Mouse (Mus musculus) lung, postnatal 10 days (tissue): ENCODE measurements around the gene Fmr1.
"Not testable (repeated sequence)": the region's sequence is repeated elsewhere in the genome, so short reads cannot be mapped to it uniquely, and the experiment has no call there.

Source experiments
- DNase-seq: peaks from one replicate; pipeline ENCODE4 v3.0.0; 2021

Gene Fmr1

DNA sequence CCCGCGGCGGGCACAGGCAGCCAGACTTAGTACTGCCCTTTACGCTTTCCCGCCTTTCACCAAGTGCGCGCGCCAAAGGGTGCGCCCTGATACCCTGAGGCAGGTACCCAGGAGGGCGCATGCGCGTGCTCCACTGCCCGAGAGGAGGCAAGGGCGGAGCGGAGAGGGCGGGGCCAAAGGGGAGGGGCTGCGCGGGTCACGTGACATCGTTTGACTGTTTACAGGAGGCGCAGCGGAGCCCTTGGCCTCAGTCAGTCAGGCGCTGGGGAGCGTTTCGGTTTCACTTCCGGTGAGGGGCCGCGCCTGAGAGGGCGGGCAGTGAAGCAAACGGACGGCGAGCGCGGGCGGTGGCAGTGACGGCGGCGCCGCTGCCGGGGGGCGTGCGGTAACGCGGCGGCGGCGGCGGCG lies at the start of gene Fmr1:
Gene Fmr1 (plus strand): TSS at position 209 of the 408 bp plus-strand sequence.
- DNase-seq: peak; percentile 98

DNA sequence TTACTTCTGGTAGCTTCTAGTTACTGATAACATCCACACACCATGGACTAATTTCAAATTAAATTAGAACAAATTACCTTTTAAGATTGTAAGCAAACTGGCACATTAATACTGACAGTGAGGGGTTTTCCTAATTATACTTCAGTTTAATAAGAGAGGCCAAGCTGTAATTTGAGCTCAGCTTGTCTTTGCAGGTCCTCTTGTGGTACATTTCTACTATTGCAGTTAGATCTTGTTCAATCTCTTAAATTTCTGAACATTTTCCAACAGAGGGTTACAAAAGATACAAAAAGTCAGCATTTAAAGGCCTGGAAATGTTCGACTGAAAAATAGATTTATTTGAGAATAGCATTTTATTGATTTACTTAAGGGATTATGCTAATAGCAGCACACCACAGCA lies 36.7 kb upstream of the Fmr1 start:
- no peak for DNase-seq

DNA sequence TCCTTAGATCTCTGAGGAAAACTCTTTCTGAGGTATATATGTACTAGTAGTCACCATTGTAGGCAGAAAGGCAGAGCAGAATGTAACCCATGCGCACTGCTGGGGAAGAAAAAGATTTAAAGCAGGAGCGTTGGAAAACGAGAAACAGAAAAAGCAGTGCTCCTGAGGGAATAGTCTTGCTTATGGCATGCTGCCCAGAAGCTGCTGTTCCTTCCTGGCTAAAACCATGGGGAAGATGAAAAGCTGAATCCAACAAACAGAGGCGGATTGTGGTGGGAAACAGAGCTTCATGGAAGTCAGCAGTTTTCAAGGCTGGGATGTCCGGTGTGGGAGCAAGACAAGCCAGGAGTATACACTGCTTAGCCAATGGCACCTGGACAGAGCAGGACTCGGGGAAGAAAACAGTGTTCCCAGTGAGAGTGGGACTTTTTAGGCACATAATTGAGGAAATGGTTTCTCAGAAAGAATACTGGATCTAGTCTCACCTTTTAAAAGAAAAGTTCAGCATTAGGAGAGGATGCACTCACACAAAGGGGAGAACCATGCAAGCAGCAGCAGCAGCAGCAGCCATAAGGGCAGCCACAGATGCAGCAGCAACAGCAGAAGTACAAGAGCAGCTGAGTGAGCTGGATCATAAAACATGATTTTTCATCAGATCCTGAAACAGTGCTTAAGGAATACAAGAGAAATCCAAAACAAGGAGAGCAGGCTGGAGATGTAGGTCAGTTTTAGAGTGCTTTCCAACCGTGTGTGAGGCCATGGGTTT lies 33.0 kb upstream of the Fmr1 start:
- peak; percentile 5 for DNase-seq

DNA sequence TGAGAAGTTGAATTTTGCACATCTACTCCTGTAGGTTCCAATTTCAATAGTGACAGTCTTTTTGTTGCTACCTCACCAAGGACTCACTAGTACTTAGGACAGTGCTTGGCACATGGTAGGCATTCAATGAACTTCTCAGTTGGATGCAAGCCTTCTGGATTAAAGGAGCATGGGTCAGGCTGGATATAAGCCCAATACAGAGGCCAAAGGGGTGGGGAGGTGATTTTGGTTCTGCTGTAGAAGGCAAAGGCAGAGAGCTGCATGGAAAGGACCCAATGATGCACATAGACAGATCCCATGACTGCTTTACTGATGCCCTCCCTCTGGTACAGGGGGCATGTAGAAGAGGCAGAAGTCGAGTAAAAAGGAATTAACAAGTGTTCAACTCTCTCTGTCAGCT lies 833 bp upstream of the Fmr1 start:
- DNase-seq: no peak

DNA sequence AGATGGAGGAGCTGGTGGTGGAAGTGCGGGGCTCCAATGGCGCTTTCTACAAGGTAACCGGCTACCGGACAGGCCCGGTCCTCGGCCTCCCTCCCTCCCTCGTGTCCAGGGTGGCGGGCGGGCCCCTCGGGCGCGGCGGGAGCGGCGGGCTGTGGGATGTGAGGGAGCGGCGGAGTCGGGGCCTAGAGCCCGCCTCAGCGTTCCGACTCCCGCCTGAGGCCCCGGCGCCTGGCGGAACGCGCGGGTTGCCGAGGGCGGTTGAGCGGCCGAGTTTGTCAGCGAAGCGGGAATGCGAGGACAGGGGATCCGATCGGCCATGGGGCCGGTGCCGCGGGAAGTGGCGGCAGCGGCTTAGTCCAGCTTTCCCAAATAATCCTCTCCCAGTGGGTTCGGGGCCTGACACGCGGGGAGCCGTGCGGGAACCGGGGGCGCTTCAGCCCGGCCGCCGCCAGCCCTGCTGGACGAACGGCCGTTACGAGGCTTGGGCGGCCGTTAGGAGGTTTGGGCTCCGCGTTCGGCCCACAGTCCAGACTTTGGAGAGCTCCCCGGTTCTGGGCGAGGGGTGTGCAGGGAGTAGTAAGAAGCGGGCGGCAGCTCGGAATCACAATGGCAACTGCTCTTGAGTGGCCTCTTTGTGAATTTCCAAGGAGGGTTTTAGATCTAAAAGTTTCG lies 610 bp downstream of the Fmr1 start:
- DNase-seq: peak; percentile 36

DNA sequence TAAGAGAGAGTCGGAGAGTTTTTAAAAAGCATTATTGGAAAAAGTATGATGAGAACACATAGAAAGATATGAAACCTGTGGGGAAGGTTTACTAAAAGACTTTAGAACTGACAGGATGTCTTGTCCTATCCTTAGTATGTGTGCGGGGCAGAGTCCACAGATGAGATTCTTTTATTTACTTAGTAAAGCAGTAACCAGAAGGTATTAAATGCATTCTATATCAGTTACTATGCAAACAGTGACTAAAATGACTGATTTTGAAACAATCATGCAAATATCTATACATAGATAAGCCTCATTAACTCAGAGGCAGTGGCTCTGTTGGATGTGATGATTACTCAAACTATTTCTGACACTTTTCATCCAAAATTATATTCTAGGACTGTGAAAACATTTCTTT lies 6.4 kb downstream of the Fmr1 start:
- DNase-seq: no peak

DNA sequence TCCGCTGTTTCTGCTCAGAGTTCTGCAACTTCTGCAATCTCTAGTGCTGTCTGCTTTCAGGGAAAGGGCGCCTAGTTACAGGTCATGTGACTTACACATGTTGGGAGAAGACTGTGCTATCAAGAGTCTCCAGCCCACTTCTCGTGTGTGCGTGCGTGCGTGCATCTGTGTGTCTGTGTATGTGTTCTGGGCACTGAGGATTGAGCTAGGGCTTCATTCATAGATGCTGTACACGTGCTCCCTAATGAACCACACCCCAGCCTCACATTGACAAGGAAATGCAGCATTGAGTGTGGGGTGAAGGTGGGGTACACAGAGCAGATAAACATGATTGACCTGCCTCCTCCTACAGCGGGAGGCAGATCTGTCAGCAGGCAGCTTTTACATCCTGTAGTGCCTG lies 13.6 kb downstream of the Fmr1 start:
- DNase-seq: not testable (repeated sequence)

DNA sequence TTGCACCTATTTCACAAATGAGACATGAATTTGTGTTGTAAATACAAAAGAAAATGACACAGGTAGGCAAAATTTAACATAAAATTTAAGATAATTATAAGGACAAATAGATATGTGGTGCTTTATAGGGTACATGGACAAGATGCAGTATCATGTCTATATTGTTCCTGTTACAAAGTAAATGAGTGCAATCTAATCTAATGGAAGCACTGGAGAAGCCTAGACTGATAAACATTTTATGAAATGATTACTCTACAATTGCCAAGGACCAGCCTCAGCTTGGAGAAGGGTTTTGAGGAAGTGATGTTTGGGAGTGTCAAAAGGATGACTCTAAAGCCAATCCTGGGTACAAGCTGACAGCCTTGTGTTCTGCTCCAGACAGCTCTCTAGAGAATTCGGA lies 58.6 kb downstream of the Fmr1 start:
- no peak for DNase-seq

DNA sequence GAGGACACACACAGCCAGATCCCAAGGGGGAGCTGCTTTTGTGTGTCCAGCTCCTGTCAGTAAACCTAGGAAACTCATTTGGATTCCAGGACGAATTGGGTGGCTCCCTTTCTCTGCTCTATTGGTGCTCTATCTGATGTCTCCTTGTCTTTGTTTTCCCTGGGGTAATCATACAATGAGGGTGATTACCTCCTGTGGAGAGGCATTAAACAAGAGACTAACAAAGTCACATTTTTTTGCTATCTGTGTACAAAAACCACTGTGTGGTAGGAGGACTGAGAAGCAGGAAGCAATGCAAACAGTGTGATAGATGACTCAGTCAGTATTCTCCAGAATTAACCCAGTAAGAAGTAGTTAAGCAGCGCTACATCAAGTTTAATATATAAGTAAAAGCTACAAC lies 61.7 kb downstream of the Fmr1 start:
- DNase-seq: no peak

DNA sequence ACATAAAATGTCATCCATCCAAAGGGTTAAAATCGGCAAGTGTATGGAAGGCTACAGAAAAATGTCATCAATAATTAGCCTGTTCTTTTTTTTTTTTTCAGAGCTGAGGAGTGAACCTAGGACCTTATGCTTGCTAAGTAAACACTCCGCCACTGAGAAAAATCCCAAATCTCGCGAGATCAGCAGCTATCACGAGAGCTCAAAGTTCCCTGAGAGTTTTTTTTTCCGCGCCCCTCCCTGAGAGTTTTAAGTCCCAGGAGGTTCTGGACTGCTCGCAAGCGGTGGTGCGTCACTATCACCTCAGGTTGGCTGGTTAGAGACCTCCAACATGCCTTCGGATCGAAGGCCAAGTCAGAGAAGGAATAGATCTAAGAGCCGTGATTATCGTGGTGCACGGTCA lies 83.3 kb downstream of the Fmr1 start, which contains the start of gene Fmr1nb:
Gene Fmr1nb (plus strand): TSS at position 234 of the 400 bp plus-strand sequence.
- DNase-seq: no peak
